Mouse (Mus musculus): ENCODE results near the gene Pcgf2. TPM values are rescaled to one million over a fixed set of nuclear protein-coding genes. Genes with fewer than 3 reads are reported as not detected.

Gene Pcgf2
- total RNA-seq, 1 experiment = 20.1 TPM

GRCm38 (mm10) chr11:97696669-97697068 lies 3.6 kb downstream of the Pcgf2 start:
- no peaks in the 10 kb centered on the region for H3K9me3 ChIP-seq (ENCODE audit: control insufficient read depth, insufficient read depth, low read depth, low read length)
- peak overlapping the region; percentile 4; the same call in 1 of the 2 replicates for H3K9ac ChIP-seq (ENCODE audit: insufficient read depth, low read depth, low read length, poor library complexity, severe bottlenecking)
- TF ChIP-seq HCFC1 (IDR thresholded peaks at IDR 0.05; ENCODE audit: borderline replicate concordance, insufficient read depth, low read length) (no peak), ZNF384 (IDR thresholded peaks at IDR 0.05; ENCODE audit: low read depth, low read length) (peak; percentile 92)
- H3K36me3 ChIP-seq (ENCODE audit: control insufficient read depth, insufficient read depth, low read length, poor library complexity, severe bottlenecking) = peaks cover 22% of the 10 kb centered on the region
- DNase-seq (ENCODE audit: low read depth, low spot score) = no peak
- peak overlapping the region in 1 of 2 experiments; percentile 22; a peak in 2 of 4 replicates for H3K4me3 ChIP-seq (ENCODE audit: insufficient read depth in 1 of 2, low read depth in 1 of 2, low read length in 2 of 2, poor library complexity in 1 of 2, severe bottlenecking in 1 of 2)
- peaks cover 3 to 28% of the 10 kb centered on the region in 2 experiments; a peak in 3 of 4 replicates for H3K4me1 ChIP-seq (ENCODE audit: control insufficient read depth in 2 of 2, insufficient read depth in 2 of 2, low read length in 2 of 2, poor library complexity in 1 of 2)
- in situ Hi-C loops (cut with MboI; ENCODE audit: low sequenced_read_pairs in 2 of 2, unreplicated experiment in 2 of 2) = loop anchor here in 1 of 2 experiments (10.0 kb wide), 1 partner anchor 62 kb away; no protein-coding TSS in a partner anchor
- no peak overlapping the region; the same call in 1 of the 2 replicates for H3K27ac ChIP-seq (ENCODE audit: insufficient read depth, low read depth, low read length, poor library complexity, severe bottlenecking)

- no peak for TF ChIP-seq MAFK (IDR thresholded peaks at IDR 0.05; ENCODE audit: insufficient read depth, low read depth, low read length)
- TF ChIP-seq ZNF384 (IDR thresholded peaks at IDR 0.05; ENCODE audit: low read depth, low read length) = no peak
- Histone ChIP-seq H3K4me1 (ENCODE audit: control insufficient read depth in 2 of 2, insufficient read depth in 2 of 2, low read length in 2 of 2, poor library complexity in 1 of 2) (peaks cover 3 to 21% of the 10 kb centered on the region in 2 experiments; a peak in 3 of 4 replicates), H3K9me3 (ENCODE audit: control insufficient read depth, insufficient read depth, low read depth, low read length) (no peaks in the 10 kb centered on the region), H3K36me3 (ENCODE audit: control insufficient read depth, insufficient read depth, low read length, poor library complexity, severe bottlenecking) (peaks cover 30% of the 10 kb centered on the region), H3K27ac (ENCODE audit: insufficient read depth, low read depth, low read length, poor library complexity, severe bottlenecking) (no peak overlapping the region; the same call in 1 of the 2 replicates), H3K4me3 (ENCODE audit: insufficient read depth in 1 of 2, low read depth in 1 of 2, low read length in 2 of 2, poor library complexity in 1 of 2, severe bottlenecking in 1 of 2) (no peak overlapping the region), H3K9ac (ENCODE audit: insufficient read depth, low read depth, low read length, poor library complexity, severe bottlenecking) (no peak overlapping the region; the same call in 1 of the 2 replicates)
- in situ Hi-C loops (cut with MboI; ENCODE audit: low sequenced_read_pairs in 2 of 2, unreplicated experiment in 2 of 2) = loop anchor here in 1 of 2 experiments (10.0 kb wide), 1 partner anchor 61 kb away; no protein-coding TSS in a partner anchor
- no peak for DNase-seq (ENCODE audit: low read depth, low spot score)
Measured at GRCm38 (mm10) chr11:97695712-97696401, 4.4 kb downstream of the Pcgf2 start.

DNA sequence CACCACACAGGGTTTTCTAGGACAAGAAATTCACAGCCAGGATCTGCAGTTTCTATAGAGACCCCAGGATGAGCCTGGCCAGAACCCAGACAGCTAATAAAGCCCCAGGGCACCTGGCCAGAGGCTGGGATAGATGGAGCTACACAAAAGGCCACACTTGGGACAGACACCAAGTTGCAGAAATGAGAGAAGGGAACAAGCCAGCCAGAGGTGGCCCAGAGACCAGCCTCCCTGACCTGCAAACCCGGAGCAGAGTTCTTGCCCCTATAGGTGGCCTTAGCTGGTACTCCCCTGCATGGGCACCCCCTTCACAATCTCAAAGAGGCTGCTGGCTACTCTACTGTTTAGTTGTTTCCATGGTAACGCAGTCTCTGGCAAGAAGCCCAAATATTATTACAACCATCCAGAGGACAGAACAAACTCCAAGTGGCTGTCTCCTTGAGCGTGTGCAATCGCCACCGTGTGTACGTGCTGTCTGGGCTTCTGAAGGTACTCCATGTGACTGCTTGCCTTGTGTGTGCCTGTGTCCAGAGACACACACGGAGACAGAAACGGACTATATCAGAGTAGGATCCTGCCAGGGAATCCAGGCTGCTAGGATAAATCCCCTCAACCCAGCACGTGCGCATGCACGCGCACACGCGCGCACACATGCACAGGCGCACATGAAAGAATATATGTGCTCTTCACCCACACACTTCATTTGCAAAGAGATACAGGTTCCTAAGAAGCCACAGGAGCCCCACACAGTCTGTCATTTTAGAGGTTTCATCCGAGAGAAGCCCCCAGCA lies 5.2 kb downstream of the Pcgf2 start:
- H3K9ac ChIP-seq (ENCODE audit: insufficient read depth, low read depth, low read length, poor library complexity, severe bottlenecking) = peak overlapping the region; percentile 11; the same call in 1 of the 2 replicates
- no peak for DNase-seq (ENCODE audit: low read depth, low spot score)
- TF ChIP-seq ZC3H11A (IDR thresholded peaks at IDR 0.05; ENCODE audit: borderline replicate concordance, low read depth, low read length) (no peak), HCFC1 (IDR thresholded peaks at IDR 0.05; ENCODE audit: borderline replicate concordance, insufficient read depth, low read length) (no peak), CHD2 (IDR thresholded peaks at IDR 0.05; ENCODE audit: low read depth, low read length) (no peak), ZNF384 (IDR thresholded peaks at IDR 0.05; ENCODE audit: low read depth, low read length) (no peak), MAFK (IDR thresholded peaks at IDR 0.05; ENCODE audit: insufficient read depth, low read depth, low read length) (no peak)
- in situ Hi-C loops (cut with MboI; ENCODE audit: low sequenced_read_pairs in 2 of 2, unreplicated experiment in 2 of 2) = loop anchor here in 1 of 2 experiments (10.0 kb wide), 1 partner anchor 60 kb away; no protein-coding TSS in a partner anchor
- peaks cover 3 to 19% of the 10 kb centered on the region in 2 experiments; a peak in 3 of 4 replicates for H3K4me1 ChIP-seq (ENCODE audit: control insufficient read depth in 2 of 2, insufficient read depth in 2 of 2, low read length in 2 of 2, poor library complexity in 1 of 2)
- H3K36me3 ChIP-seq (ENCODE audit: control insufficient read depth, insufficient read depth, low read length, poor library complexity, severe bottlenecking) = peaks cover 37% of the 10 kb centered on the region
- H3K4me3 ChIP-seq (ENCODE audit: insufficient read depth in 1 of 2, low read depth in 1 of 2, low read length in 2 of 2, poor library complexity in 1 of 2, severe bottlenecking in 1 of 2) = no peak overlapping the region
- H3K9me3 ChIP-seq (ENCODE audit: control insufficient read depth, insufficient read depth, low read depth, low read length) = no peaks in the 10 kb centered on the region
- H3K27ac ChIP-seq (ENCODE audit: insufficient read depth, low read depth, low read length, poor library complexity, severe bottlenecking) = no peak overlapping the region

DNA sequence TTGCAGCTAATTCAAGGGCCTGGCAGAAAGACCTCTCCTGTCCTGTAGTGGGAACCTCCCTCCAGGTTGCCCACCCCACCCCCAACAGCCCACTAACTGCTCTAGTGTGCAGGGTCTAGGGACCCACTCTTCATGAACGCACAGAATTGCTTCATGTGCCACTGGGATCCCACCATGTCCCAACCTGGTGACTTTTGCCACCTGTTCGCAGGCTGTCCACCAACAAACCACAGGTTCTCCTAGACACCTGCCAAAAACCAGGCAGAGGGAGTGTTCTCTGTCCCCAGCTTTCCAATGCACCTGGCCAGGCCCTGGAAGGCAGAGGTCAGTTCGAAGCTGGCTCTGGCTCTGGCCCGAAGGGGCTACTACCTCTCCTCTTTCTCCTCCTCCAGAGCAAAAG lies 5.9 kb downstream of the Pcgf2 start:
- peaks cover 43% of the 10 kb centered on the region for H3K36me3 ChIP-seq (ENCODE audit: control insufficient read depth, insufficient read depth, low read length, poor library complexity, severe bottlenecking)
- in situ Hi-C loops (cut with MboI; ENCODE audit: low sequenced_read_pairs in 2 of 2, unreplicated experiment in 2 of 2) = loop anchor here in 1 of 2 experiments (10.0 kb wide), 1 partner anchor 60 kb away; no protein-coding TSS in a partner anchor
- H3K9ac ChIP-seq (ENCODE audit: insufficient read depth, low read depth, low read length, poor library complexity, severe bottlenecking) = no peak overlapping the region
- DNase-seq (ENCODE audit: low read depth, low spot score) = no peak
- H3K27ac ChIP-seq (ENCODE audit: insufficient read depth, low read depth, low read length, poor library complexity, severe bottlenecking) = no peak overlapping the region
- no peak overlapping the region for H3K4me3 ChIP-seq (ENCODE audit: insufficient read depth in 1 of 2, low read depth in 1 of 2, low read length in 2 of 2, poor library complexity in 1 of 2, severe bottlenecking in 1 of 2)
- peaks cover 3 to 19% of the 10 kb centered on the region in 2 experiments; a peak in 3 of 4 replicates for H3K4me1 ChIP-seq (ENCODE audit: control insufficient read depth in 2 of 2, insufficient read depth in 2 of 2, low read length in 2 of 2, poor library complexity in 1 of 2)
- no peaks in the 10 kb centered on the region for H3K9me3 ChIP-seq (ENCODE audit: control insufficient read depth, insufficient read depth, low read depth, low read length)
- TF ChIP-seq ZC3H11A (IDR thresholded peaks at IDR 0.05; ENCODE audit: borderline replicate concordance, low read depth, low read length) (no peak), ZNF384 (IDR thresholded peaks at IDR 0.05; ENCODE audit: low read depth, low read length) (no peak), MAFK (IDR thresholded peaks at IDR 0.05; ENCODE audit: insufficient read depth, low read depth, low read length) (no peak), HCFC1 (IDR thresholded peaks at IDR 0.05; ENCODE audit: borderline replicate concordance, insufficient read depth, low read length) (no peak), CHD2 (IDR thresholded peaks at IDR 0.05; ENCODE audit: low read depth, low read length) (no peak)
